9 mouse cellular contexts compared by ENCODE assay signal in genomic region chr3:30014962-30015660, GRCm38 (mm10).
DNase-seq lines count a peak whose midpoint lies in the region; ATAC-seq and TF ChIP-seq lines count a peak whose summit lies in the region.
"Had no signal": no experiment of that assay in that cellular context is flagged by ENCODE, and none has a peak within 500 bp of the region (broad histone marks: within the 10 kb centered on the region; RNA-seq: fewer than 3 reads in every experiment).

No protein-coding gene starts in this region.

- TF ChIP-seq RAD21 in CH12.LX (IDR thresholded peaks at IDR 0.05; ENCODE audit: low read depth, low read length): peak; percentile 59

- TF ChIP-seq CTCF in CH12.LX (conservative IDR thresholded peaks at IDR 0.05 in 1 of 2, IDR thresholded peaks at IDR 0.05 in 1 of 2; ENCODE audit: low read depth in 2 of 2, low read length in 2 of 2): peak in 1 of 2 experiments; percentile 62; a peak in 2 of 4 replicates
- TF ChIP-seq CTCF in bone marrow, adult 2 months (IDR thresholded peaks at IDR 0.05; ENCODE audit: control insufficient read depth, insufficient read depth, low read length): peak; percentile 40
- TF ChIP-seq CTCF in lung, adult 2 months (IDR thresholded peaks at IDR 0.05; ENCODE audit: insufficient read depth, low read length): peak; percentile 84

- H3K4me3 ChIP-seq in CH12.LX (replicated peaks in 1 of 3; ENCODE audit: low read depth in 2 of 3, low read length in 2 of 3, poor library complexity in 1 of 3): no peak overlapping the region
- H3K4me3 ChIP-seq in bone marrow, adult 2 months (replicated peaks; ENCODE audit: control insufficient read depth, low read depth, low read length): no peak overlapping the region
- H3K4me3 ChIP-seq in forebrain, embryonic 13.5 days: no peak overlapping the region
- H3K4me3 ChIP-seq in lung, adult 2 months (replicated peaks; ENCODE audit: extremely low read depth, low read depth, low read length): no peak overlapping the region
- H3K4me3 ChIP-seq: embryonic facial prominence, embryonic 13.5 days had no signal

- no peaks in the 10 kb centered on the region for H3K27me3 ChIP-seq in CH12.LX (replicated peaks)
- peaks cover 48% of the 10 kb centered on the region for H3K27me3 ChIP-seq in forebrain, embryonic 13.5 days

- no peak overlapping the region for H3K9ac ChIP-seq in CH12.LX (ENCODE audit: insufficient read depth, low read depth)
- H3K9ac ChIP-seq in forebrain, embryonic 13.5 days: no peak overlapping the region
- H3K9ac ChIP-seq: embryonic facial prominence, embryonic 13.5 days had no signal

- WGBS in bone marrow, adult 2 months: 14% methylated on average over 10 of the region's 10 CpGs
- 6% methylated on average over 10 of the region's 10 CpGs for WGBS in forebrain, embryonic 13.5 days
- WGBS in lung, adult 2 months: 13% methylated on average over 10 of the region's 10 CpGs

- in situ Hi-C loops in CH12.LX (cut with MboI; ENCODE audit: low pct_ligation_motif_present, low pct_unique_long_range_greater_than_20kb, low sequenced_read_pairs): no loop called here

- no peak overlapping the region for H3K27ac ChIP-seq in CH12.LX (ENCODE audit: insufficient read depth, low read depth)
- no peak overlapping the region for H3K27ac ChIP-seq in bone marrow, adult 2 months (ENCODE audit: control insufficient read depth, insufficient read depth, low read depth, low read length, poor library complexity)
- no peak overlapping the region for H3K27ac ChIP-seq in forebrain, embryonic 13.5 days
- H3K27ac ChIP-seq: embryonic facial prominence, embryonic 13.5 days had no signal

- H3K4me2 ChIP-seq in CH12.LX (ENCODE audit: insufficient read depth, low read depth, poor library complexity, severe bottlenecking): no peak overlapping the region
- H3K4me2 ChIP-seq in forebrain, embryonic 13.5 days: no peak overlapping the region
- H3K4me2 ChIP-seq: embryonic facial prominence, embryonic 13.5 days had no signal

- H3K79me2 ChIP-seq in CH12.LX (replicated peaks; ENCODE audit: control insufficient read depth, extremely low read depth, insufficient read depth, poor library complexity, severe bottlenecking): no peaks in the 10 kb centered on the region

- no peaks in the 10 kb centered on the region for H3K9me3 ChIP-seq in CH12.LX (replicated peaks; ENCODE audit: low read length)
- H3K9me3 ChIP-seq in forebrain, embryonic 13.5 days (replicated peaks): no peaks in the 10 kb centered on the region
- H3K9me3 ChIP-seq: embryonic facial prominence, embryonic 13.5 days had no signal

- dilution Hi-C loops in CH12.LX (cut with MboI; ENCODE audit: extremely low pct_ligation_motif_present, extremely low pct_unique_long_range_greater_than_20kb, low sequenced_read_pairs): no loop called here

- intact Hi-C loops in heart, postnatal 10 days (cut with DNase I): loop anchor here (10.0 kb wide), 5 partner anchors 90 to 230 kb away; no protein-coding TSS in a partner anchor

- TF ChIP-seq EP300 in CH12.LX (IDR thresholded peaks at IDR 0.05; ENCODE audit: low read length): no peak

- DNase-seq in CH12.LX (ENCODE audit: extremely low read depth): peak; percentile 67
- DNase-seq in heart, postnatal 10 days: peak; percentile 85 to 86
- DNase-seq in kidney, postnatal 36 days: peak; percentile 80 to 87
- DNase-seq in lung, adult 2 months: peak; percentile 79
- DNase-seq in retina, postnatal 1 day: peak; percentile 79

- peak; percentile 83 for ATAC-seq in forebrain, embryonic 13.5 days
- ATAC-seq in activated CD4-positive, CD25-positive, alpha-beta regulatory T cell, adult 4 months: no peak

- no peaks in the 10 kb centered on the region for H3K36me3 ChIP-seq in CH12.LX (replicated peaks in 1 of 2; ENCODE audit: control insufficient read depth in 1 of 2, insufficient read depth in 1 of 2, low read length in 1 of 2)
- no peaks in the 10 kb centered on the region for H3K36me3 ChIP-seq in forebrain, embryonic 13.5 days (ENCODE audit: poor library complexity, severe bottlenecking)
- H3K36me3 ChIP-seq: embryonic facial prominence, embryonic 13.5 days had no signal

- H3K4me1 ChIP-seq in CH12.LX (ENCODE audit: control insufficient read depth in 1 of 2, insufficient read depth in 2 of 2): no peaks in the 10 kb centered on the region; a peak in 1 of 4 replicates
- H3K4me1 ChIP-seq in bone marrow, adult 2 months (ENCODE audit: control insufficient read depth, insufficient read depth, low read length): no peaks in the 10 kb centered on the region
- peaks cover 15% of the 10 kb centered on the region for H3K4me1 ChIP-seq in forebrain, embryonic 13.5 days
- H3K4me1 ChIP-seq in lung, adult 2 months (ENCODE audit: control insufficient read depth, insufficient read depth, low read length): no peaks in the 10 kb centered on the region

- TF ChIP-seq POLR2A in CH12.LX (IDR thresholded peaks at IDR 0.05; ENCODE audit: low read depth, low read length): no peak
- no peak for TF ChIP-seq POLR2A in bone marrow, adult 2 months (IDR thresholded peaks at IDR 0.05; ENCODE audit: borderline replicate concordance, control insufficient read depth, low read depth, low read length)
- TF ChIP-seq POLR2A in lung, adult 2 months (IDR thresholded peaks at IDR 0.05; ENCODE audit: borderline replicate concordance, extremely low read depth, low read depth, low read length): no peak

TF ChIP-seq in CH12.LX, 34 proteins besides CTCF, POLR2A, EP300 and RAD21:
- TF ChIP-seq HCFC1 (IDR thresholded peaks at IDR 0.05; ENCODE audit: low read depth, low read length) (no peak), SMC3 (IDR thresholded peaks at IDR 0.05; ENCODE audit: low read depth, low read length) (peak; percentile 54)
